Mouse (Mus musculus) spleen, adult 2 months (tissue): ENCODE results near the gene Fam168a. TPM values are rescaled to one million over a fixed set of nuclear protein-coding genes. Genes with fewer than 3 reads are reported as not detected.

Experiments used
- DNase-seq, 2 experiments: peaks; one replicate each; pipeline versions ENCODE4 v3.0.0 to v3.0.0-alpha.2; 2012 to 2021; ENCODE audit warnings: low spot score in 2 of 2, low read depth in 1 of 2
- H3K27ac ChIP-seq: fragments of 200-500 bp; 2 replicates; pipeline ENCODE4 v1.5.1; 2012; ENCODE audit warnings: low read length, inconsistent platforms; ENCODE audit not compliant: insufficient read depth
- H3K27me3 ChIP-seq: fragments of 200-500 bp; 2 replicates; pipeline ENCODE4 v1.6.1; 2012; ENCODE audit warnings: mild to moderate bottlenecking, moderate library complexity, low read length, inconsistent platforms; ENCODE audit not compliant: control insufficient read depth, insufficient read depth
- H3K36me3 ChIP-seq: fragments of 200-500 bp; 2 replicates; pipeline ENCODE4 v1.6.1; 2012; ENCODE audit warnings: mild to moderate bottlenecking, low read length, inconsistent platforms; ENCODE audit not compliant: control insufficient read depth, insufficient read depth
- H3K4me1 ChIP-seq: fragments of 200-500 bp; 2 replicates; pipeline ENCODE4 v1.6.1; 2011; ENCODE audit warnings: inconsistent platforms; ENCODE audit not compliant: control insufficient read depth, insufficient read depth, insufficient read length
- H3K4me3 ChIP-seq: fragments of 200-500 bp; 2 replicates; pipeline ENCODE4 v1.5.1; 2011; ENCODE audit warnings: mild to moderate bottlenecking, inconsistent platforms; ENCODE audit not compliant: insufficient read depth, insufficient read length; ENCODE audit errors: extremely low read depth
- CTCF ChIP-seq: fragments of 200-500 bp; IDR thresholded peaks from 2 replicates; pipeline ENCODE4 v1.5.1; 2011; ENCODE audit warnings: mild to moderate bottlenecking, inconsistent platforms; ENCODE audit not compliant: insufficient read depth, insufficient read length, insufficient replicate concordance; ENCODE audit errors: extremely low read depth
- POLR2A ChIP-seq: fragments of 200-500 bp; IDR thresholded peaks from 2 replicates; pipeline ENCODE4 v1.6.1; 2011; ENCODE audit warnings: low read depth, low read length, inconsistent platforms
- WGBS: fragments of 180-500 bp; shearing (Covaris S2); methylation state at CpG from one replicate; pipeline ENCODE4 v1.1.7; 2018; 5-methylcytosine and 5-hydroxymethylcytosine counted together
- polyA plus RNA-seq: library from polyadenylated mRNA; depleted of rRNA; stranded (reverse); fragments of >200 nt; gene quantifications from 2 replicates; pipeline ENCODE4 v1.2.3, GENCODE M21; 2012

Gene Fam168a
- polyA plus RNA-seq, 1 experiment, result 56.7 TPM

DNA sequence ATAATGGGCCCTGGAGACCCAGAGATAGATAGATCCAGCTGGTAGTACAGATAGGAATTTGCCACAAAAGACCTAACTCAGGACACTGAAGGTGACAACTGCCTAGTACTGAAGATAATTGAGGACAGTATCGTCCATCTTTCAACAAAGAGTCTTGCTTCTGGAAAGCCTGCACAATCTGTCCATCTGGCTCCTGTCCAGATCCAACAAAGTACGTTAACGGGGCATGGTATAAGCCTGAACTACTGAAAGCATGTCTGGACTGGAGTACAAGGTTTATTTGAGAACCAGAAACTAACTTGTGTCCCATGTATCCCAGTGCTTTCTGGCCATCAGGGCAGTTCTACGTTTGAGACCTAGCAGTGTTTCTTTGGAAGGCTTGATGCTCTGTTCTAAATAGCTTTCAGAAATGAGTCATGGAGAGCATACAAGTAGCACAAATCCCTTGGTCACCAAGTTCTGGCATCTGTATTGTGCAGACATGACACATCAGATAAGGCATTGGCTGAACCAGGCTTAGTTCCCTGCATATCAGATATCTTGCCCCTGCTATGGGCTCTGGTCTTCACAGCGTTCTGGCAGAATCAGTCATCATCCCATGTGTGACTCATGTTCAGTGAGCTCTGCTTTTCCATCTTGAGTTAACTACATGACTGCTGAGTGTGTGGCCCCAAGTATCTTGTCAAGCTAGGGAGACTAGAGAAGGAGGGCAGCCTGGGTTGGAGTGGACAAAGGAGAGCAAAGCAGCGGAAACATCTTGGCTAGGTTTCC, 133.4 kb downstream of the Fam168a start:
- Histone ChIP-seq H3K27ac (no peak overlapping the region), H3K27me3 (no peaks in the 10 kb centered on the region), H3K36me3 (peaks cover 2% of the 10 kb centered on the region; the same call in 1 of the 2 replicates)

DNA sequence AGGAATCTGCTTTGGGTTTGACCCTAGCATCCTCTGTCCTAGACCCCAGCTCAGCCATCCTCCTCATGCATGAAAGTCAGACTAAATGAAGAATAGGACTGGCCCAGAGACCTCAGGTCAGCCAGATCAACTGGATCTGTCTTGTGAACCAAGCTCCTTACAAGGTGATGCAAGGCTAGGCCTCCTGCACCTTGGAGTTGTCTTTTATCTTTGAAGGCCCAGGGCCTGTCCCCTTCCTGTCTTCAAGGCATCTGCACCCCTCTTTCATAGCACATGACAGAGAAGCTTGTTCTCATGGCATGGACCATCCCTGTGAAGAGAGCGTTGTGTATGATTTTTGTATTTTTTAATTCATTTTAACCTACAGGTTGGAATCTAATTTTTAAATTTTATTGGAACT, 134.5 kb downstream of the Fam168a start:
- Histone ChIP-seq H3K27me3 (no peaks in the 10 kb centered on the region), H3K36me3 (peaks cover 2% of the 10 kb centered on the region; the same call in 1 of the 2 replicates), H3K4me1 (peaks cover 7% of the 10 kb centered on the region; the same call in 1 of the 2 replicates), H3K27ac (no peak overlapping the region), H3K4me3 (no peak overlapping the region)
- WGBS, result 90% methylated on average over 1 of the region's 1 CpGs
- DNase-seq, result no peak
- no peak for TF ChIP-seq CTCF
- TF ChIP-seq POLR2A, result no peak

More for the DNA sequence above, 133.4 kb downstream of the Fam168a start:
- no peak for TF ChIP-seq POLR2A
- TF ChIP-seq CTCF, result no peak
- Histone ChIP-seq H3K4me1 (peaks cover 7% of the 10 kb centered on the region; the same call in 1 of the 2 replicates), H3K4me3 (no peak overlapping the region)
- DNase-seq, result no peak
- 85% methylated on average over 6 of the region's 6 CpGs for WGBS

DNA sequence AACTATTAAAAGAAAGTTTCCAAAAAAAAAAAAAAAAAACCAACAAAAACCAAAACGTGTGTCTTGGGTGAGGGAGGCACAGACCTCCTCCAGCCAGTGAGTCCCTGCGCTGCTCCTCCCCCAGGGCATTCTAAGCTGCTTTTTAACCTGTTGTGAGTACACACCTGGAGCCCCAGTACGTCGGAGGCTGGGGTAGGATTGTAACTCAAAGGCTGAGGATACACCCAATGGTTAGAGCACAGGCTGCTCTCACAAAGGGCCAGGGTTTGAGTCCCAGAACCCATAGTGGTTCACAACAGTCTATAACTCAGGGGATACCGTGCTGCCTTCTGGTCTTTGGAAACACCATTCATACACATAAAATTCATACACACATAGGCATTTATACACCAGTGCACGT, 135.2 kb downstream of the Fam168a start:
- Histone ChIP-seq H3K4me3 (no peak overlapping the region), H3K4me1 (peaks cover 12% of the 10 kb centered on the region; the same call in 1 of the 2 replicates), H3K27ac (no peak overlapping the region), H3K27me3 (no peaks in the 10 kb centered on the region), H3K36me3 (peaks cover 2% of the 10 kb centered on the region; the same call in 1 of the 2 replicates)
- DNase-seq, result no peak
- 88% methylated on average over 6 of the region's 6 CpGs for WGBS
- TF ChIP-seq POLR2A (no peak), CTCF (no peak)

DNA sequence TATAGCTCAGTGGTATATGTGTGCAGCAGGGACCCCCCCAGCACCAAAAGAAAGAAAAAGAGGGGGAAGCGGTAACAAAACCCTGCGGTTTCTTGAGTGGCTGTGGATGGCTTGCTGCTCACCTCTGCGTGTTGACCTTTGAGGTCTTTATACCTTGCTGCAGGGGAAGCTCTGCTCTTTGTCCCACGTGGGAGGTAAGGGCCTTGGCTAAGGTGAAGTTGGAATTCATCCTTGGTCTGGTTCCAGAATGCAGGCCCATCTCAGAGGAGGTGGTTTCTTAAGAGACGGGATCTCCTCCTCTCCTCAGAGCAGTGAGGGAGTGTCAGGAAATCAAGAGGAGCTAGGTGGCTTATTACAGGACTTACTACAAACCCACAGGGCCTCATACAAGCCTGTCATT, 135.7 kb downstream of the Fam168a start:
- TF ChIP-seq POLR2A, result no peak
- TF ChIP-seq CTCF, result no peak
- Histone ChIP-seq H3K36me3 (peaks cover 5% of the 10 kb centered on the region), H3K4me1 (peaks cover 16% of the 10 kb centered on the region; the same call in 1 of the 2 replicates), H3K27ac (no peak overlapping the region), H3K4me3 (no peak overlapping the region), H3K27me3 (no peaks in the 10 kb centered on the region)
- 88% methylated on average over 5 of the region's 5 CpGs for WGBS
- no peak for DNase-seq

GRCm38 (mm10) chr7:100843866-100844265, 137.4 kb downstream of the Fam168a start:
- WGBS, result 73% methylated on average over 2 of the region's 2 CpGs
- Histone ChIP-seq H3K27ac (peak overlapping the region; percentile 13; the same call in 1 of the 2 replicates), H3K27me3 (no peaks in the 10 kb centered on the region), H3K36me3 (peaks cover 12% of the 10 kb centered on the region), H3K4me3 (no peak overlapping the region), H3K4me1 (peaks cover 16% of the 10 kb centered on the region; the same call in 1 of the 2 replicates)
- TF ChIP-seq CTCF, result no peak
- no peak for TF ChIP-seq POLR2A
- DNase-seq, result no peak

- Histone ChIP-seq H3K4me3 (no peak overlapping the region), H3K4me1 (peaks cover 16% of the 10 kb centered on the region; the same call in 1 of the 2 replicates), H3K27ac (peak overlapping the region; percentile 47), H3K36me3 (peaks cover 14% of the 10 kb centered on the region), H3K27me3 (no peaks in the 10 kb centered on the region)
- 74% methylated on average over 2 of the region's 2 CpGs for WGBS
- no peak for TF ChIP-seq POLR2A
- TF ChIP-seq CTCF, result no peak
- DNase-seq, result no peak
These were observed 138.1 kb downstream of the Fam168a start for GRCm38 (mm10) chr7:100844385-100845025.
